Mouse (Mus musculus): ENCODE data around the gene Amer1. TPM values are rescaled to one million over a fixed set of nuclear protein-coding genes. Genes with fewer than 3 reads are reported as not detected.

Amer1 gene
- polyA plus RNA-seq, 1 experiment from 2014 or later: 11.4 TPM

DNA sequence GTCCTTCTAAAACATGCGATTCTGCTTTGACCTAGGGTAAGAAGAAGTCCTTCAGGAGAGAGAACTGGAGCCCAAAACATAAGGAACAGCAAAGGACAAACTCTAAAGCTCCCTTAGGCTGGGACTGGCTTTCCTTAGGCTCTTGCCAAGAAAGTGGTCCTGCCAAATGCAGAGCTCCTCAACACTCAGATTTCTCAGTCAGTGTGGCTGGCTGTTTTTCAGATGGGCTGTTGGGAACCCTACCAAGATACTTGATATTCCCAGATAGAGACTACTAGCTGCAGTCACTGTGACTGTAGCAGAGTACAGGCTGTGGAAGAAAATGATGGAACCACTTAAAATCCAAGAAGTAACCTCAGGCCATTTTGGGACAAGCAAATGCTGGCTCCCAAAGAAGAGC lies 7.4 kb downstream of the Amer1 start:
- Histone ChIP-seq H3K4me1 (replicated peaks; ENCODE audit: control insufficient read depth, insufficient read depth, low read length) (peaks cover 9% of the 10 kb centered on the region; the same call in 1 of the 2 replicates), H3K9ac (no peak overlapping the region), H3K36me3 (replicated peaks; ENCODE audit: control insufficient read depth, insufficient read depth) (no peaks in the 10 kb centered on the region), H3K9me3 (ENCODE audit: control insufficient read depth, low read length) (no peaks in the 10 kb centered on the region), H3K4me2 (replicated peaks) (no peak overlapping the region), H3K4me3 (replicated peaks; ENCODE audit: low read length) (no peak overlapping the region), H3K27ac (no peak overlapping the region), H3K27me3 (ENCODE audit: control insufficient read depth, insufficient read depth, low read length) (no peaks in the 10 kb centered on the region)
- ATAC-seq (ENCODE audit: low FRiP score) (no peak), DNase-seq (ENCODE audit: low spot score) (no peak)
- 88% methylated on average over 1 of the region's 1 CpGs for WGBS

DNA sequence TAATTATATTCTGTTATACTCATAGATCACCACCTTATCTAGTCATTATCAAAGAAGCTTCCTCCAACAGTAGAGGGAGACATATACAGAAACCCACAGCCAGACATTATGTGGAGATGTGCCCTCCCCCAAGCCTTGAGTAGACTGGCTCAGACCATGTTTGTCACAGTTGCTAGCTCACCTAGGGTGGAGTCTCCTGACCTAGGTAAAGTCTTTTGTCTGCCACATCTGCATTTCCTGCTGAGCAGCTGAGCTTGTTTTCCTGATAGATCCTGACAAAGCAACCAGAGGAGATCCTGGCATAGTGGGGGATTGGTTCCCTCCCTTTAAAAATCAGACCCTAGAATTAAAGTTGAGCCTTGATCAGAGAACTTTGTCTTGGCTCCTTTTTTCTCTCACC lies 71.6 kb downstream of the Amer1 start:
- H3K4me1 ChIP-seq (replicated peaks; ENCODE audit: control insufficient read depth, insufficient read depth, low read length): no peaks in the 10 kb centered on the region
- no peaks in the 10 kb centered on the region for H3K27me3 ChIP-seq (ENCODE audit: control insufficient read depth, insufficient read depth, low read length)
- DNase-seq (ENCODE audit: low spot score) (no peak), ATAC-seq (ENCODE audit: low FRiP score) (no peak)
- no peak overlapping the region for H3K4me3 ChIP-seq (replicated peaks; ENCODE audit: low read length)
- H3K4me2 ChIP-seq (replicated peaks): no peak overlapping the region
- no peaks in the 10 kb centered on the region for H3K9me3 ChIP-seq (ENCODE audit: control insufficient read depth, low read length)
- H3K27ac ChIP-seq: no peak overlapping the region
- no peaks in the 10 kb centered on the region for H3K36me3 ChIP-seq (replicated peaks; ENCODE audit: control insufficient read depth, insufficient read depth)
- H3K9ac ChIP-seq: no peak overlapping the region

Other genes starting within 250 kb of the Amer1 start
- 39.6 and 44.9 TPM in 2 replicates for gene Arhgef9, start 248.0 kb downstream of the Amer1 start, polyA plus RNA-seq (2014; fragmentation: Nextera tagmentation; extraction: Ambion mirVana)
- gene Asb12, start 113.1 kb upstream of the Amer1 start, polyA plus RNA-seq (2014; fragmentation: Nextera tagmentation; extraction: Ambion mirVana): 0.15 and 0.59 TPM in 2 replicates
- gene Pfn5, start 113.2 kb upstream of the Amer1 start, polyA plus RNA-seq (2014; fragmentation: Nextera tagmentation; extraction: Ambion mirVana): not detected in 2 replicates
- 71.9 and 73.4 TPM in 2 replicates for gene Zc4h2, start 213.6 kb upstream of the Amer1 start, polyA plus RNA-seq (2014; fragmentation: Nextera tagmentation; extraction: Ambion mirVana)

Data from hindbrain, embryonic 14.5 days (tissue).